Comparison of ENCODE assay signal across 10 mouse cellular contexts in the genomic region with DNA sequence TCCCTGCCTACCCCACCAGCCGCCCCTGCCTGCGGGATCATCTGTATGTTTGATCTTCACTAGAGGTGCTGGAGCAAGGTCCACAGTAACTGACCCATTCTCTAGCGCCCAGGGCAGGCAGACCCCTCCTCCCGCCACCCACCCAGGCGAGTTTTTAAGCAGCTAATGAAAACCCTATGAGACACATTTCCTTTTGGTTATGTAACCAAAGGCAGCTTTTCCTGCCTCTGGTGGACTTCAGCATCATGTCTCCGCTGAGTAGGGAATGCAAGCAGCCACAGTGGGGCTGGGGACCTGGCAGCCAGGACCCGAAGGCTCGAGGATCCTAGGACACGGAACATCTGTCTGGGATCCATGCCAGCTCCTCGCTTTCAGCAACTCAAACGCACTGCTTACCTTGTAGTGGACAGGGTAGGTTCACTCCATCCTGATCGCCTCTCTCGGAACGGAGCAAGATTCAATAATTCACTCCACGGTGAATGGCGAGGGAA. TPM values are rescaled to one million over a fixed set of nuclear protein-coding genes. Genes with fewer than 3 reads are reported as not detected.
DNase-seq lines count a peak whose midpoint lies in the region; ATAC-seq lines count a peak whose summit lies in the region.
"Had no signal": no experiment of that assay in that cellular context is flagged by ENCODE, and none has a peak within 500 bp of the region (broad histone marks: within the 10 kb centered on the region; RNA-seq: fewer than 3 reads in every experiment).

No protein-coding gene starts in this region.

- peaks cover 7% of the 10 kb centered on the region for H3K4me1 ChIP-seq in kidney, embryonic 15.5 days
- peaks cover 35% of the 10 kb centered on the region for H3K4me1 ChIP-seq in forebrain, embryonic 13.5 days

- H3K9me3 ChIP-seq in kidney, embryonic 15.5 days (replicated peaks): no peaks in the 10 kb centered on the region
- H3K9me3 ChIP-seq in forebrain, embryonic 13.5 days (replicated peaks): no peaks in the 10 kb centered on the region

- WGBS in kidney, embryonic 15.5 days: 10% methylated on average over 16 of the region's 16 CpGs
- 9% methylated on average over 16 of the region's 16 CpGs for WGBS in forebrain, embryonic 13.5 days

- no peak overlapping the region for H3K9ac ChIP-seq in kidney, embryonic 15.5 days
- peak overlapping the region; percentile 60 for H3K9ac ChIP-seq in forebrain, embryonic 13.5 days
- H3K9ac ChIP-seq: liver, embryonic 14.5 days had no signal

- H3K27ac ChIP-seq in kidney, embryonic 15.5 days: no peak overlapping the region
- no peak overlapping the region for H3K27ac ChIP-seq in forebrain, embryonic 13.5 days
- H3K27ac ChIP-seq: liver, embryonic 14.5 days had no signal

- H3K4me3 ChIP-seq in kidney, embryonic 15.5 days (replicated peaks): peak overlapping the region; percentile 19; the same call in 1 of the 2 replicates
- H3K4me3 ChIP-seq in forebrain, embryonic 13.5 days: peak overlapping the region; percentile 48

- H3K27me3 ChIP-seq in kidney, embryonic 15.5 days: peaks cover 45% of the 10 kb centered on the region
- peaks cover 48% of the 10 kb centered on the region for H3K27me3 ChIP-seq in forebrain, embryonic 13.5 days

- no peak for DNase-seq in kidney, postnatal 14 days
- DNase-seq in left cerebral cortex, adult 8-10 months (ENCODE audit: low spot score in 2 of 2): peak; percentile 23 to 34
- DNase-seq in right cerebral cortex, postnatal 14 days: peak; percentile 51
- no peak for DNase-seq in ovary, adult 18-20 months (ENCODE audit: low spot score)
- no peak for DNase-seq in kidney, adult 8-10 months
- DNase-seq in gastrocnemius, postnatal 25 days: no peak

- H3K4me2 ChIP-seq in kidney, embryonic 15.5 days: peak overlapping the region; percentile 51; the same call in 1 of the 2 replicates
- H3K4me2 ChIP-seq in forebrain, embryonic 13.5 days: peak overlapping the region; percentile 88

- no peaks in the 10 kb centered on the region for H3K36me3 ChIP-seq in kidney, embryonic 15.5 days
- no peaks in the 10 kb centered on the region for H3K36me3 ChIP-seq in forebrain, embryonic 13.5 days (ENCODE audit: poor library complexity, severe bottlenecking)

- ATAC-seq in kidney, embryonic 15.5 days (replicated peaks; ENCODE audit: low FRiP score): no peak
- ATAC-seq in forebrain, embryonic 13.5 days: peak; percentile 36

RNA-seq across cellular contexts. Expression of a gene that starts 0.7 kb away (rescaled TPM):
- polyA plus RNA-seq in kidney, embryonic 15.5 days (2015; fragmentation: Nextera tagmentation; extraction: Ambion mirVana): not detected in 2 replicates
- polyA plus RNA-seq in forebrain, embryonic 13.5 days (2015; fragmentation: Nextera tagmentation; extraction: Ambion mirVana): 0.75 and 0.97 TPM in 2 replicates
- total RNA-seq in left cerebral cortex, adult 8-10 months (2022): 10 to 100 TPM; 60.5 to 72.2 (median 66.7) TPM
- total RNA-seq in gastrocnemius, postnatal 25 days (2021): not detected
- total RNA-seq: common myeloid progenitor, adult 5-6 weeks had no signal
- polyA plus RNA-seq: liver, embryonic 14.5 days had no signal

Comparison
In these comparisons a context has a peak if more than half of its experiments do, and no peak if none do; other contexts are left out.
1. DNase-seq: peak in left cerebral cortex, adult 8-10 months (2 of 2) and right cerebral cortex, postnatal 14 days (single experiment); none in kidney, postnatal 14 days (single experiment), ovary, adult 18-20 months (single experiment), kidney, adult 8-10 months (0 of 2) and gastrocnemius, postnatal 25 days (single experiment).
2. RNA of a gene that starts 0.7 kb away (total RNA-seq): 60.5 to 72.2 TPM in left cerebral cortex, adult 8-10 months; not detected in gastrocnemius, postnatal 25 days; every median in the first group is over 10 times any median in the second.